Mouse (Mus musculus) myocyte (in vitro differentiated cells): ENCODE measurements around the gene Arxes1.
"Not testable (repeated sequence)": the region's sequence is repeated elsewhere in the genome, so short reads cannot be mapped to it uniquely, and the experiment has no call there.

Experiments
- CEBPB ChIP-seq: IDR thresholded peaks from 2 replicates; pipeline ENCODE4 v1.6.1; 2011; ENCODE audit warnings: mild to moderate bottlenecking, moderate library complexity; ENCODE audit not compliant: poor library complexity, insufficient read depth, severe bottlenecking
- E2F4 ChIP-seq: IDR thresholded peaks from one replicate; pipeline ENCODE4 v1.6.1; 2011; ENCODE audit warnings: mild to moderate bottlenecking, control low read depth, moderate library complexity; ENCODE audit not compliant: insufficient read depth
- MAX ChIP-seq: IDR thresholded peaks from one replicate; pipeline ENCODE4 v1.6.1; 2011; ENCODE audit warnings: low read depth, mild to moderate bottlenecking, control low read depth
- MYOD1 ChIP-seq, 3 experiments: IDR thresholded peaks; one replicate each; pipeline ENCODE4 v1.6.1; 2011; ENCODE audit warnings: control low read depth in 2 of 3, low read depth in 2 of 3, mild to moderate bottlenecking in 2 of 3, moderate library complexity in 1 of 3; ENCODE audit not compliant: insufficient read length in 2 of 3, control insufficient read depth in 1 of 3
- MYOG ChIP-seq, 3 experiments: IDR thresholded peaks; one replicate each; pipeline ENCODE4 v1.6.1; 2011; ENCODE audit warnings: control low read depth in 2 of 3, low read depth in 2 of 3, mild to moderate bottlenecking in 2 of 3; ENCODE audit not compliant: insufficient read length in 2 of 3, control insufficient read depth in 1 of 3, insufficient read depth in 1 of 3
- POLR2A ChIP-seq: IDR thresholded peaks from one replicate; pipeline ENCODE4 v1.6.1; 2011; ENCODE audit warnings: low read depth, mild to moderate bottlenecking, control low read depth, moderate library complexity; ENCODE audit not compliant: insufficient read length
- POLR2AphosphoS2 ChIP-seq: IDR thresholded peaks from one replicate; pipeline ENCODE4 v1.6.1; 2011; ENCODE audit warnings: low read depth, control low read depth; ENCODE audit not compliant: insufficient read length
- REST ChIP-seq: IDR thresholded peaks from one replicate; pipeline ENCODE4 v1.6.1; 2011; ENCODE audit warnings: mild to moderate bottlenecking, control low read depth, moderate library complexity; ENCODE audit not compliant: insufficient read depth, insufficient read length
- TCF12 ChIP-seq: IDR thresholded peaks from one replicate; pipeline ENCODE4 v1.6.1; 2011; ENCODE audit warnings: mild to moderate bottlenecking, control low read depth; ENCODE audit not compliant: poor library complexity, insufficient read depth, severe bottlenecking
- USF1 ChIP-seq: IDR thresholded peaks from one replicate; pipeline ENCODE4 v1.6.1; 2011; ENCODE audit warnings: low read depth, mild to moderate bottlenecking, control low read depth, moderate library complexity

- not testable (repeated sequence) for TF ChIP-seq POLR2A; MAX; POLR2AphosphoS2; TCF12; MYOG (IDR thresholded peaks at IDR 0.05; ENCODE audit: control insufficient read depth in 1 of 3, insufficient read depth in 1 of 3, insufficient read length in 2 of 3, low read depth in 2 of 3); USF1; MYOD1 (IDR thresholded peaks at IDR 0.05; ENCODE audit: control insufficient read depth in 1 of 3, insufficient read length in 2 of 3, low read depth in 2 of 3); E2F4; CEBPB; REST
These were observed 39.5 kb upstream of the Arxes1 start, which contains the start of gene Arxes2 for GRCm38 (mm10) chrX:135993664-135994119.
